Mouse (Mus musculus) hindbrain, embryonic 12.5 days (tissue): Measurements from ENCODE around the gene Itgae. TPM values are rescaled to one million over a fixed set of nuclear protein-coding genes. Genes with fewer than 3 reads are reported as not detected.

ENCODE experiments used
- ATAC-seq: fragments of 200-750 bp; cut with Nextera tagmentation; 2 replicates; pipeline ENCODE4 v1.8.0; 2017; ENCODE audit warnings: moderate TSS enrichment; ENCODE audit not compliant: low FRiP score
- H3K27ac ChIP-seq: fragments of 300-500 bp; sonication (generic); 2 replicates; pipeline ENCODE4 v1.5.1; 2016; ENCODE audit warnings: mild to moderate bottlenecking
- H3K27me3 ChIP-seq: fragments of 300-500 bp; sonication (generic); 2 replicates; pipeline ENCODE4 v1.6.1; 2016; ENCODE audit warnings: mild to moderate bottlenecking
- H3K36me3 ChIP-seq: fragments of 300-500 bp; sonication (generic); 2 replicates; pipeline ENCODE4 v1.6.1; 2016; ENCODE audit warnings: mild to moderate bottlenecking
- H3K4me1 ChIP-seq: fragments of 300-500 bp; sonication (generic); 2 replicates; pipeline ENCODE4 v1.6.1; 2016
- H3K4me2 ChIP-seq: fragments of 300-500 bp; sonication (generic); replicated peaks from 2 replicates; pipeline ENCODE4 v1.6.1; 2016; ENCODE audit warnings: mild to moderate bottlenecking
- H3K4me3 ChIP-seq: fragments of 300-500 bp; sonication (generic); 2 replicates; pipeline ENCODE4 v1.5.1; 2016; ENCODE audit warnings: mild to moderate bottlenecking
- H3K9ac ChIP-seq: fragments of 300-500 bp; sonication (generic); 2 replicates; pipeline ENCODE4 v1.6.1; 2016; ENCODE audit warnings: mild to moderate bottlenecking, moderate library complexity
- H3K9me3 ChIP-seq: fragments of 300-500 bp; sonication (generic); replicated peaks from 2 replicates; pipeline ENCODE4 v1.6.1; 2016; ENCODE audit warnings: mild to moderate bottlenecking
- WGBS: fragments of 180-500 bp; shearing (Covaris S2); methylation state at CpG from one replicate; pipeline ENCODE4 v1.1.7; 2016; 5-methylcytosine and 5-hydroxymethylcytosine counted together
- polyA plus RNA-seq: library from polyadenylated mRNA; unstranded; fragments of >200 nt; fragmentation: Nextera tagmentation; extraction: Ambion mirVana; gene quantifications from 2 replicates; pipeline ENCODE4 v1.2.1, GENCODE M21; 2016

Gene Itgae
- polyA plus RNA-seq, 1 experiment from 2014 or later: 0.35 TPM

DNA sequence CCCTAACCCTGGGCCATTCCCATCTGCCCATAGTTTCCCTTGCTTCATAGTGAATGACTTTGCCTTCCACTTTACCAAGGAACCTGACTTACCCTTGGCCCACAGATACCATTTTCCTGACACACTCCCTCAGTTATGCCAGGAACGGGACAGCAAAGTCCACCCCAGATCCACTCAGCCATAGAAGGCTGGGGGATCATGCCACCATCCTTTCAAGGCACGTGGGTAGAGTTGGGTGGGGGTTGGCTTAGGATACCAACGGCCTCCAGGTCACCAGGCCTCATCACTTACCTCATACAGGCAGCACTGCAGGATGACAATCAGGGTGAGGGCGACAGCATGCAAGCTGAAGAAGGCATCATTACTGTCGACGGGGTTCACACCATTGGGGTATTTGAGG lies 96.8 kb downstream of the Itgae start:
- no peak for ATAC-seq
- 90% methylated on average over 6 of the region's 6 CpGs for WGBS

DNA sequence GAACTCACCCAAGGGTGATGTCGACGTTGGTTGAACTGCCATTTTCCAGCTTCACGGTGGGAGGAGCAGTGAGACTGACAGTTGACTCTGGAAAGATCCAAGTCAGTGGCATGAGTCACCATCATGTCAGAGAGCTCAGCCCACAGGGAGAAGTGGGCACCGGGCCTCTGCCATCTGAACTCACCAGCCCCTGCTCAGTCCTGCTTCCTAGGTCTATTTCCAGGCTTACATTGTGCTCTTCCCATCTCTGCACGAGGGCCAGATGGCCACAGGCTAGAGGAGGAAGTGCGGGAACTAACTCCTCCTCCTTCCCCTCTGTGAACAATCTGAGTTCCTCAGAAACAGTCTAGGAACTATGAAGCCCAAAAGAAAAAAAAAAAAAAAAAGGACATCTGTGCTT lies 102.7 kb downstream of the Itgae start:
- peaks cover 48% of the 10 kb centered on the region for H3K36me3 ChIP-seq

More for the DNA sequence above, 96.8 kb downstream of the Itgae start:
- H3K27me3 ChIP-seq: no peaks in the 10 kb centered on the region
- H3K9me3 ChIP-seq: no peaks in the 10 kb centered on the region
- H3K9ac ChIP-seq: no peak overlapping the region
- H3K4me3 ChIP-seq: no peak overlapping the region
- H3K4me2 ChIP-seq: no peak overlapping the region
- peaks cover 80% of the 10 kb centered on the region for H3K36me3 ChIP-seq
- H3K27ac ChIP-seq: no peak overlapping the region
- H3K4me1 ChIP-seq: no peaks in the 10 kb centered on the region

DNA sequence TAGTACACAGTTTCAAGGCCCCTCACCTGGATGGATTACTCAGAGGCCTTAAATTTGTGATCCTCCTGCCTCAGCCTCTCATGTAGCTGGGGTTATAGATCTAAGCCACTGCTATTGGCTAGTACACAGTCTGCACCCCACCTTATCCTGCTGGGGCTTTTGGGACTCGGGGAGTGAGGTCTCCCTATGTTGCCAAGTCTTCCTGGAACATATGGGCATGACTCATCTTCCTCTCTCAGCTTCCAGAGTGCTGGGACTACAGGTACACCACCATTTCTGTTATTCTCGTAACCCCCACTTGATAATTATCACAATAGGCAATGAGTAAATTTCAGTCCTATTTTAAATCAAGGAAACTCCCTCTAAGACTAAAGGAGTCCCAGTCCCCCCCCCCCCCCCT lies 104.1 kb downstream of the Itgae start:
- peaks cover 9% of the 10 kb centered on the region for H3K4me1 ChIP-seq
- no peaks in the 10 kb centered on the region for H3K27me3 ChIP-seq
- H3K9me3 ChIP-seq: no peaks in the 10 kb centered on the region
- H3K4me2 ChIP-seq: no peak overlapping the region
- ATAC-seq: no peak
- WGBS: 77% methylated on average over 2 of the region's 2 CpGs
- H3K36me3 ChIP-seq: peaks cover 36% of the 10 kb centered on the region
- H3K27ac ChIP-seq: no peak overlapping the region
- H3K4me3 ChIP-seq: no peak overlapping the region
- no peak overlapping the region for H3K9ac ChIP-seq

More for the DNA sequence above, 102.7 kb downstream of the Itgae start:
- Histone ChIP-seq H3K27ac (no peak overlapping the region), H3K4me3 (no peak overlapping the region), H3K4me1 (peaks cover 7% of the 10 kb centered on the region), H3K4me2 (no peak overlapping the region), H3K9ac (no peak overlapping the region), H3K27me3 (no peaks in the 10 kb centered on the region), H3K9me3 (no peaks in the 10 kb centered on the region)
- no peak for ATAC-seq
- WGBS: 82% methylated on average over 6 of the region's 6 CpGs

Other genes starting within 250 kb of the Itgae start
- gene Atp2a3, start 129.4 kb upstream of the Itgae start, polyA plus RNA-seq: 2.2 and 2.4 TPM in 2 replicates
- 0.81 and 1.2 TPM in 2 replicates for gene P2rx1, start 91.5 kb upstream of the Itgae start, polyA plus RNA-seq
- gene Camkk1, start 71.6 kb upstream of the Itgae start, polyA plus RNA-seq: 13.3 and 13.6 TPM in 2 replicates
- gene Ncbp3, start 42.8 kb upstream of the Itgae start, polyA plus RNA-seq: 13.4 and 13.5 TPM in 2 replicates
- 10.6 and 12.4 TPM in 2 replicates for gene Haspin, start 47.7 kb downstream of the Itgae start, polyA plus RNA-seq
- 0.31 and 0.43 TPM in 2 replicates for gene P2rx5, start 69.8 kb downstream of the Itgae start, polyA plus RNA-seq
- gene Emc6, start 86.5 kb downstream of the Itgae start, polyA plus RNA-seq: 110 and 111 TPM in 2 replicates
- gene Tax1bp3, start 86.5 kb downstream of the Itgae start, polyA plus RNA-seq: 204 and 205 TPM in 2 replicates
- 25.5 and 25.6 TPM in 2 replicates for gene Ctns, start 108.5 kb downstream of the Itgae start, polyA plus RNA-seq
- gene Shpk, start 108.9 kb downstream of the Itgae start, polyA plus RNA-seq: 2.4 TPM in 2 replicates
- 0.14 TPM in 1 of 2 replicates, not detected in the other for gene Trpv1, start 143.7 kb downstream of the Itgae start, polyA plus RNA-seq
- gene Trpv3, start 176.8 kb downstream of the Itgae start, polyA plus RNA-seq: 0.04 TPM in 1 of 2 replicates, not detected in the other
- gene Aspa, start 239.0 kb downstream of the Itgae start, polyA plus RNA-seq: 0.27 and 0.70 TPM in 2 replicates
- gene Gm49340, start 239.2 kb downstream of the Itgae start, polyA plus RNA-seq: not detected in 2 replicates
- gene Spata22, start 239.2 kb downstream of the Itgae start, polyA plus RNA-seq: 0.18 TPM in 1 of 2 replicates, not detected in the other